Mouse (Mus musculus) erythroblast, embryonic 14.5 days (primary cell): ENCODE data around the gene Zscan22.

ENCODE experiments used
- GATA1 ChIP-seq: IDR thresholded peaks from 2 replicates; pipeline ENCODE4 v1.6.1; 2012; ENCODE audit warnings: low read length, inconsistent platforms, mixed read lengths
- TAL1 ChIP-seq: IDR thresholded peaks from 3 replicates; pipeline ENCODE4 v1.6.1; 2012; ENCODE audit warnings: low read length, inconsistent platforms, mixed read lengths

DNA sequence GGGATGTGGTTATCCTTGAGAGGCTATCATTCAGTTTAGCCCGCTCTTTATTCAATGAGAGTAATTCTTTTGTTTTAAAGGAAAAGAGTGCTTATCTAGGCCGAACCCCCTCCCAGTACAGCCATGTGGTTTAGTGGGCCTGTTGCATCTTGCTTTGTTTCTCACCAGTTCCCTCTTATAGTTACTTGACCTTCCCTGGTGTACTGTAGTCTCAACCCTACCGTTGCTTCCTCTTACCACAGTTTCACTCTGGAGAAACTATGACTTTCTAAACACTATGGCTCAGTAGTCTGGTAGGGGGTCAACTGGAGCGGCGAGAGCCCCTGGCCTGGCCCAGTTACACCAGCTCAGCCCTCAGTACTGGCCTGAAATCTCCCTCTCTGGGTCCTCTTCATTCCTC is 10.0 kb upstream of the Zscan22 start:
- TF ChIP-seq TAL1 (no peak), GATA1 (no peak)
